15 mouse cellular contexts compared by ENCODE assay signal in genomic region chr6:31150416-31150815, GRCm38 (mm10).
"Had no signal": no experiment of that assay in that cellular context is flagged by ENCODE, and none has a peak within 500 bp of the region (broad histone marks: within the 10 kb centered on the region; RNA-seq: fewer than 3 reads in every experiment).

No protein-coding gene starts in this region.

- H3K4me3 ChIP-seq: left cerebral cortex, adult 2 months; limb, embryonic 10.5 days; liver, embryonic 13.5 days; lung, embryonic 15.5 days; megakaryocyte, embryonic 14.5 days; midbrain, embryonic 12.5 days; neural tube, embryonic 13.5 days had no signal

- H3K27ac ChIP-seq: left cerebral cortex, adult 2 months; limb, embryonic 10.5 days; liver, embryonic 13.5 days; lung, embryonic 15.5 days; macrophage; midbrain, embryonic 12.5 days; neural tube, embryonic 13.5 days had no signal

- H3K9ac ChIP-seq: liver, embryonic 13.5 days; liver, postnatal 0 days; lung, embryonic 15.5 days; midbrain, embryonic 12.5 days; neural tube, embryonic 13.5 days had no signal

- H3K4me2 ChIP-seq: liver, embryonic 13.5 days; lung, embryonic 15.5 days; midbrain, embryonic 12.5 days; neural tube, embryonic 13.5 days had no signal

- H3K9me3 ChIP-seq: limb, embryonic 10.5 days; liver, embryonic 13.5 days; lung, embryonic 15.5 days; megakaryocyte, embryonic 14.5 days; midbrain, embryonic 12.5 days; neural tube, embryonic 13.5 days had no signal

- DNase-seq: kidney, postnatal 10 days; kidney, postnatal 4 days; liver, embryonic 13.5 days; liver, postnatal 0 days; lung, postnatal 14 days; right cerebral cortex, postnatal 14 days; thymus, postnatal 36 days had no signal

- H3K4me1 ChIP-seq: liver, embryonic 13.5 days; lung, embryonic 15.5 days; midbrain, embryonic 12.5 days; neural tube, embryonic 13.5 days had no signal

- H3K36me3 ChIP-seq: limb, embryonic 10.5 days; liver, embryonic 13.5 days; lung, embryonic 15.5 days; midbrain, embryonic 12.5 days; neural tube, embryonic 13.5 days had no signal

- ATAC-seq: liver, postnatal 0 days; midbrain, embryonic 16.5 days had no signal

- H3K27me3 ChIP-seq: liver, embryonic 13.5 days; lung, embryonic 15.5 days; megakaryocyte, embryonic 14.5 days; midbrain, embryonic 12.5 days; neural tube, embryonic 13.5 days had no signal
